Mouse (Mus musculus) brain, adult 2 months (tissue): ENCODE measurements around the gene Ift22.
A peak's percentile ranks its signal among the peaks of the same experiment; 100 is the strongest.

Experiments used
- DNase-seq: peaks from one replicate; pipeline ENCODE4 v3.0.0; 2011; ENCODE audit warnings: low read depth, low spot score

Gene Ift22

DNA sequence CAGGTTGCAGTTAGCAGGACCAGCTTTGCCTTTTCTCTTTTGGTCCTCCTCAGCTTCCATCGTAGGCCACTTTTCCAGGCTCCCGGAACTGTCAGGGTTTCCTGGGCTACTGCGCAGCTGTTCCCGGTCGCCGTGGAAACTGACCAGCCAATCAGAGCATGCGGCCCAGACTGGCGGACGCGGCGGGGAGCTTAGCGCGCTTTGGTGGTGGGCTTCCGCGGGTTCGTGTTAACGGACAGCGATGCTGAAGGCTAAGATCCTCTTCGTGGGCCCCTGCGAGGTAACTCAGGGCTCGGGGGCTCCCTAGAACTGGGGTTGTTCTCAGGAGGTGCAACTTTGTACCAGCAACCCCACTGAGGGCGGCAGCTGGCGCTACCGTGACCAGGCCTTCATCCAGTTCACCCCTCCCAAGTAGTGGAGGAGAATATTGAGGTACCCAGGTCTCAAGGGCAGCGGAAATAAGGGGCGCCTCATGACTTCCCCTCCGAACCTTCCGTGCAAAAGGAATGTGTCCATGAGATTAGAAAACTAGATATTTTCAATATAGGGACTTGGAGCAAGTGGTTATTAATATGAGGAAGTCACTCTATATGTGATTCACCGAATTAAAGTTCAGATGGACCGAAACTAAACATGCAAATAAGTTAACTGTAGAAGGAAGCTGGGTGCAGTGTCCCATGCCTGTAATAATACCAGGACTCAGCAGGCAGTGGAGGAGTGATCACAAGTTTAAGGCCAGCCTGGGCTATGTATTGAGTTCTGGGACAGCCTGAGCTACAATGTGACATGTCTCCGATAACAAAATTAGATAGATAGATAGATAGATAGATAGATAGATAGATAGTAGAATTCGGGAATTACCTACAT, at the start of gene Ift22:
Gene Ift22 (plus strand): TSS at position 160 of the 867 bp plus-strand sequence.
- peak; percentile 98 for DNase-seq

DNA sequence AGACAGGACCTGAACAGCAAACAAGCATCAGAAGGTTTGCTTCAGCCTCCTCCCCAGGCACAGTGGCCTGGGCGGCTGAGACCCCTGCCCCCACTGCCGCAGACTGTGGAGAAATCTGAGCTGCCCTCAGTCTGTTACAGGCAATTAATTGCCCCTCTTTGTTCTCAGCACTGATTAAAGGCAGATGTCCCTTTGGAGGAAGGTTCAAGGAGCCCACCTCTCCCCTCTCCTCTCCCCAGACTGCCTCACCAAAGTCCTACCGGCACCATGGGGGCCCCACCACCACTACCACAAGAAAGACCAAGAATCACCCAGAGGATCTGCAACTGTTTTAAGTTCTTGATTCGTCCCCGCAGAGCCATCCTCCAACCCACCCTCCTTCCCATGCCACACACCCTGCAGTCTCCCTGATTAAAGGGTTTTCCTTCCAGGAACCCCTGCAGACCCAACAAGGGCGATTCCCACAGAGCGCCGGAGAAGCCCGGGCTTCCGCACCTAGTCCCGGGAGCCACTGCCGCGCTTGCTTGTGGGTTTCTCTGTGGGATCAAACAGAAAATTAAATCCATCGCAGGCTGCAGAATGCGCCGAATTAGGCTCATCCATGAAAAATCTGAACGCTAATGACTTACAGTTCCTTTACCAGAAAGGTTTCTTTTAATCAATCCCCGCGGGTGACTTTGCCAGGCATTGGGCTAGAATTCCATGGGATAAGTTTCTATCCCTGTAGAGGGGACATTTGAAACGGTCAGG, 46.6 kb upstream of the Ift22 start:
- DNase-seq: no peak

DNA sequence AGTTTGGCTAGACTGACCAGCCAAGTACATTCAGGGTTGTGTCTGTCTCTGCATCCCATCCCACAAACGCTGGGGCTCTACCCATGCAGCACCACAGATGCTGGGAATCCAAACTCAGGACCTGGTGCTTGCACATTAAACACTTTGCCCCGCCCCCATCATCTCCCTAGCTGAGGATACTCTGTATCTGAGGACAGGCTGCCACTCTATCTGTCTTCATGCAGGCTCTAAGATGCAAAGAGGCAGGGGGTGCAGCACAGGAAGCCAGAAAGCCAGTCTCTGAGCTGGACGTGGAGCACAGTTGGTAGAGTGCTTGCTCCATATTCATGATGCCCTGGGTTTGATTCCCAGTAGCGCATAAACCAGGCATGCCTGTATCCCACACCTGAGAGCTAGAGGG, 45.1 kb upstream of the Ift22 start:
- DNase-seq: no peak

DNA sequence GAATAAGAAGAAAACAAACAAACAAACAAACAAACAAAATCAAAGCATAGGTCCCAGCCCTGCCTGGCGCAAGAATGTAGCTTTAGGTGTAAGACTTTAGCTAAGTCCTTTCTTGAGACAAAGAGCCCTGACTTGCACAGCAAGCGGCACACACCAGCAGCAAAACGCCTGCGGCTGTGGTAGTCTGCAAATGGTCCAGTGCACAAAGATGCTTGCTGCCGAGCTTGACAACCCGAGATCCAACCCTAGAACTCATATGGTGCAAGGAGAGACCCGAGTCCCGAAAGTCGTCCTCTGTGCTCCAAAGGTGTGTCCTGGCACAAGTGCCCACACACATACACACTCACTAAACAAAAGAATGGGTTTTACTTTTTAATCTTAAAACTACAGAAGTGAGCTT, 44.7 kb upstream of the Ift22 start:
- DNase-seq: no peak

DNA sequence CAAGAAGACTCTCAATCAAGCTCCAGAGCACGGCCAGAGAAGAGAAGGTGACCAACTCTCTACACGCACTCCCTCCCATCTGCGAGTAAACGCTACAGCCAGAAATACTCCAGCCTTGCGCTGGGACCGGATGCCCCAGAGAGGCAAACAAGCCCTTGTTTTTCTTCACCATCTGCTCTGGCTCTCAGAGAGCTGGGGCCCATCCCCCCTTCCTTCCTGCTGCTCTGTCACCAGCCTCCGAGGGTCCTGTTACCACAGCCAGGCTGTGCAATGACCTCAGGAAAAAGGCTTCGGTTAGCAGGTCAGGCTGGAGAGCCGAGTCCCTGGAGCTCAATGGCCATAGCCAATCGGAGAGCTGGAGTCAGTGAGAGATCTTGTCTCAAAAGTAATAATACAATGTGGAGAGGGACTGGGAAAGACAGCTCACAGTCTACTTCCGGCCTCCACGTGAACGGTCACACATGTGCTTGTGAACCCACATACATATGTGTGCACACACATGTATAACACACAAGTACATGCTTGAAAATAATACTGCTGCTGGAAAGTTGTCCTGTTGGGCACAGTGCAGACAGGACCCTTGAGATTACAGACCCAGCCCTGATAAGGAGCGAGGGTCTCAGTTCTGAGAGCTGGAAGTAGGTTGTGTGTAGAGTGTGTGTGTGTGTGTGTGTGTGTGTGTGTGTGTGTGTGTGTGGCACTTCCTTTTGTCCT, 43.8 kb upstream of the Ift22 start:
- DNase-seq: peak; percentile 40

DNA sequence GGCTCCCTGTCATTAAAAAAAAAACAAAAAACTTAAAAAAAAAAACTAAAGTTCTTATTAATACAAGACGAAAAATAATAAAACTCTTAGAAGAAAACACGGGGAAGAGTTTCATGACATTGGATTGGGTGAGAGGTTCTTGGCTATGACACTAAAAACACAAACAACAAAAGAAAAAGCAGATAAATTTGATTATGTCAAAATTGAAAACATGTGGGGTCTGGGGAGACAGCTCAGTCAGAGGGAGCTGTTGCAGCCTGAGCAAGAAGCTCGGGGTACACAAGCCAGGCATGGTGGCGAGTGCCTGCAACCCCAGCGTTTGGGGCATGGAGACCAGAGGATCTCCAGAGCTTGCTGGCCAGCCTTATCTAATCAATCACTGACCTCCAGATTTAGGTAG, 40.2 kb upstream of the Ift22 start:
- no peak for DNase-seq

DNA sequence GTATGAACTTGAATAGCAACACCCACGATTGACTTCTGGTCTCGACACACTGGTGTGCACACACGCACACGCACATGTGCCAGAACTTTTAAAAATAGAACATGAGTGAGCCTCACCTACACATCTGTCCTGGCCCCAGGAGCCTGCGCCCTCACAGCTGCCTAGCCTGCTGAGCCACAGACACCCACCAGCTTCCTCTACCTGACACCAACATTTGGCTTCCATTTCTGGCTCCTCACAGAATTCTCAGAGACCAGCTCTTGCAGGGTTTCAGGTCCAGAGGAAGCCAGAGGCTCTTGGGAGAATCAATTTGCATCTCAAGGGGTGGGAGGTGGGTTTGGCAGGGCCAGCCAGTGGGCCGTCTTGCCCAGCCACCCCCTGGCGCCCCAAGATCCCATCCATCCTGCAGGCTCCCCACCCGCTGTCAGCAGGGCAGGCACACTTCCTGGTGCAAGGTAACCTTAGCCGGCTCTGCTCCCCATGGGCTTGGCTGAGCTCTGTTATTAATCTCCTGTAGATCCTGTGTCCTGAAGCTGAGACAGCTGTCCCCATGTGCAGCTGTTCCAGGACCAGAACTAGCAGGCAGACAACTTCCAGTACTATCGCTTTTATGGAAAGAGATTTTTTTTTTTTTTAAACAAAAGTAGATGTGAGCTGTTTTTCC, 38.4 kb upstream of the Ift22 start:
- DNase-seq: peak; percentile 16

DNA sequence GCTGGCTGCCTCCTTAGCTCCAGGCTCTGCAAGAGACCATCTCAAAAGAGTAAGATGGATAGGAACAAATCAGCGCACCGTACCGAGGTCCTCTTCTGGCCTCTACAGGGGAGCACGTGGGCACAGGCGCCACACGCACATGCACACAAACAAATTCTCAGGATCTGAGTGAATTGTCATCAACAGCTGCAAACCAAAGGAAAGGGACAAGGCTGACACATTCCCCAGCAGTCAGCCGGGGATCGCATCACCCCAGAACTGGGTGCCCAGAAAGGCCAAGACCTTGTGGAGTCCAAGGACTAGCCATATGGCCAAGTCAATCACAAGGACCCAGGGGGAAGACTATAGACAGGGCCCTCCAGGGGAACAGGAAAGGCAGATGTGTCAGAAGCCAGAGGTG, 35.5 kb upstream of the Ift22 start:
- DNase-seq: no peak

DNA sequence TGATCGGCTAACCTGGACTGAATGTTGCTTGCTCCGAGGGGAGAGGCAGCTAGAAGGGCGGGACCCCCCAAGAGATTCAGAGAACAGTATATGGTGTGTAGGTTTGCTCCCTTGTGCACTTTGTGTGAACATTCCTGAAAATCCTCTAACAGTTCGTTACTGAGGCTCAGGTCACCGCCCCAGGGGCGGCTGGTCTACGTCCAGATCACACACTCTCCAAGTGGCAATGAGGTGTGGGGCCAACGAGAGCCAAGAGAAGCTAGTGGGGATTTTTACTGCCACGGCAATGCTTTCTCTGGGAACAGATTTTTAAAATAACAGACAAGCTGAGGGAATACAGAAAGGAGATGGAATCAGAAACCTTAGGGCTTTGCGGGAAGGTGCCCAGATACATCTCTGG, 33.7 kb upstream of the Ift22 start:
- DNase-seq: no peak

DNA sequence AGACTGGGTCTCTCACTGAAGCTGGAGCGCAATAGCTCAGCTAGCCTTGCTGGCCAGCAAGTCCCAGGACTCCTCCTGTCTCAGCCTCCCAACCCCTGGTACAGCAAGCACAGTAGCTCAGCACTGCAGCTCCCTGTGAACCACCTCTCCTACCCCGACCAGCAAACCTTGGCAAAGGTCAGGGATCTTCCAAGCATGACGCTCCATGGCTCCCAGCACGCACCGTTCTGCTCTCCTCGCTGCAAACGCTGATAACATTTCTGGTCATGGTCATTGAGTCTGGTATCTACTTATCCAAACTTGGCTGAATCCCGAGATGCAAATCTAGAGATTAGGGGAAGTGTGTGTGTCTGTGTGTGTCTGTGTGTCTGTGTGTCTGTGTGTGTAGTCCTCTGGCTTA, 27.8 kb upstream of the Ift22 start:
- DNase-seq: no peak

DNA sequence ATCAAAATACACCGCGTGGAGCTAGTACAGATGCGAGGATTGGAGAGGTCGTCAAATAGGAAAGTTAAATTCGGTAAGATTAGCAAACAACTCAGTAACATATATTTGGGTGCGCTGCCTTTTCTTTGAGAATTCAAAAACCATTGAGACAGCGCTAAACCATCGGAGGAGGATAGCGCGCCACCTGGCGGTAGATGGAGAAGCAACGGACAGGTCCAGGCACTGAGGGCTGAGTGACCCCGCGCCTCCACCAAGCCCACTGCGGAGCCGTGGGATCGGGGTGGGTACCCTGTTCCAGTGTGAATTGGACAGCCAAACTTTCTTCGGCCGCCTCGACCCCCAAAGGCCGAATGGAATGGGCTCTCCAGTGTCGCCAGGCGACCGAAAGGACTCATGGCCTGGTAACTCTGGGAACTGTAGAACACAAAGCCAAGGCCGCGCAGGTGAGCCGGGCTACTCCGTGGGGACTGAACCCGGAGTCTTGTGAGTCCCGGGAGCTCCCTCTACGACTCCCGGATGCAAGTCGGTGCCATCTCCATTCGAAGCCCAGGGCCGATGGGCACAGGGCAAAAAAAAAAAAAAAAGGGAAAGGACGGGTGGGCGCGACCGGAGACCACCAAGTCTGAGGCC, 26.5 kb upstream of the Ift22 start:
- DNase-seq: peak; percentile 80

DNA sequence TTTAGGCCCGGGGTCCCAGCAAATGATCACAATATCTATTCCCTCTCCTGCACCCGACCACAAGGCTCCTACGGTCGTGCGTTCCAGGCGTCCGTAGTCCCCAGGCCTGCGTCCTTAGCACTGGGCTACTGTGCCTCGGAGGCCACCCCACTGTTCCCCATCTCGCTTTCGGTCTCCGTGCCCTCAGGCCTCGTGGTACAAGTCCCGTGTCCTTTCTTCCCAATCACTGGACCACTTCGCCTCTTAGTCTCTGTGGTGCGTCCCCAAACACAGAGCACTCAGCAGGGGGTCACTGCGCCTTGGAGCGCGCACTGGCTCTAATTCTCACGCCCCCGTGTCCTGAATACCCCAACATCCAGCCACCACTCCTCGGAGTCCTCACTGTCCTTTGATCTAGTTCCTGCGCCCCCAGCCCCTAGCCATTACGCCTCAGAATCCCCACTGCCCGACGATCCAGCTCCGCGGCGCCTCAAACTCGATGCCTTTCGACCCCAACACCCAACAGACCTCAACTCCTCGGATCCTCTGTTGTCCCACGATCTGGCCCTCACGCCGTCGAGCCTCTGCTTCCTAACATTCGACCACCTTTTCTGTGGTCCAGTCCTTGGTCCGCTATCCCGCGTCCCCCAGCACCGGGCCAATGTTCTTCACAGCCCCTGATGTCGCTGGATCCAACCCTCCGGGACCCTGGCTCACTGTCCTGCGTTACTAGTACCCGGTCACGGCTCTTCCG, 25.7 kb upstream of the Ift22 start:
- no peak for DNase-seq

DNA sequence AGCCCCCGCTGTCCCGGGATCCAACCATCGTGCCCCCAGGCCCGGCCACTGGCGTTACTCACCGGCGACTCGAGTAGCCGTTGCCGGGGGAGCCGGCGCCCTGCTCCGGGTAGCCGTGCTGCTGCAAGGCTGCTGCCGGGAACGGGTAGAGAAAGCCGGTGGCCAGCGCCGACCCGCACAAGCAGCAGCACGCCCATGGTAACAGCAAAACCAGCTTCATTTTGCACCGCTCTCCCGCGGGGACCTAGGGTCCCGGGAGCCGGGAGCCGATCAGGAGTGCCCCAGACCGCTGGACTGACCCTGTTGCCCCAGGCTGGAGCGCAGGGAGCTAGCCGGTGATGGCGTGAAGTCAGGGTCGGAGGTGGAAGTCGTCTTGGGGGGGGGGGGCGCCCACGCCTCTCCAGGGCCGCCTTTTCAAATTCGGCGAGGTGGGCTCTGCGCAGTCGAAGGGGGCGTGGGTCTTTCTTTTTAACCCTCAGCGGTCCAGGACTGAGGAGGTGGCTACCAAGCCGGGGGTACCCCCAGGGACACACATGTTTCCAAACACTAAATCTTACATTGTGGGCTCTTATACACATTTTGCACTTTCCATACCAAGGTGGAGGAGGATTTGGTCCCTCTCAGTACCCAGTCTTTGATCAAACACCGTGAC, 25.0 kb upstream of the Ift22 start, which contains the start of gene Col26a1:
Gene Col26a1 (minus strand): TSS at position 422 of the 652 bp plus-strand sequence.
- DNase-seq: peak; percentile 39

DNA sequence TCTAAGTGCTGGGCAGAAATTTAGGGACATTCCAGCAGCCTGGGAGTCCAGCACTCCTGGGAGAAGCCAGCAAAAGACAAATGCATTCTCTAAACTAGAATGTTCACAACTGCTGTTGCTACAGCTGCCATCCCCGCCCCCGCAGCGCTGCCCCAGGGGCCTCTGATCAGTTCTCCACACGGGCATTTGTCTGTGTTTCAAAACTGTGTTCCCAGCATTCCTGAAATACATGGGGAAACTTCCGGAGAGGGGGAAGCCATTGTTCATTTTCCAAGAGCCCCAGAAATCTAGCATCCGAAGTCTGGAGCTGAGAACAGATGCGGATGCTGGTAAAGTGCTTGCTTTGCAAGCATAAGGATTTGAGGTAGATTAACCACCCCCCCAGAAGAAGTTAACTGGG, 21.0 kb upstream of the Ift22 start:
- no peak for DNase-seq

DNA sequence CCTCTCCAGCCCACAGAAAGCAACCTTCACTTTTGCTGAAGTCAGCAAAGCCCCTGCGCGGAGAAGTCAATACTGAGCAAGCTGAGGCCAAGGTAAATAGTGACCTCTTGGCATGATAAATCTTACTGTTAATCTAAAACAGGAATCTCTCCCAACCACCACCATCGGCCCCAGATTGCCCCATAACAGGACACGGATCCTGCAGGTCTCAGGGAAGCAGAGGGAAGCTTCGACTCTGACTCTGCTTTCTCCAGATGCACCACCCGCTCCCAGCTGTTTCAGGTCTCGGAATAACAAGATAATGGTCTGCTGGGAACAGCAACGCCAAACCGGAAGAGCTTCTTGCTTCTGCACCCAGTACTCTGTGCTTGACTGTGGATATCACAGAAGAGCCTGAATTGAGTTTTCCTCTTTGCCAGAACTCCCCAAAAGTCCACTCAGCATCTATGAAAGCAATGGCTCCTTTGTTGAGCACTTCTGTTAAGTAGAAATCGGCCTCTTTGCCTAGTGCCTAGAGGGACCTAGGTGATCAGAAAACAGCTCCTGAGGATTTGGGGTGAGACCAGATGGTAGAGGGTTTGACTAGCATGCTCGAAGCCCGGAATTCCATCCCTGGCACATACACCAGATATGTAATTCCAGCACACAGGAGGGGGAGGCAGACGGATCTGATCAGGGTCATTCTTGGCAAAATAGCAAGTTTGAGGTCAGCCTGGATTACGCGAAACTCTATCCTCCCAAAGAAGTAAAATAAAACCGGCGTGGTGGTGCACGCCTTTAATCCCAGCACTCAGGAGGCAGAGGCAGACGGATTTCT, 19.2 kb upstream of the Ift22 start:
- DNase-seq: no peak

DNA sequence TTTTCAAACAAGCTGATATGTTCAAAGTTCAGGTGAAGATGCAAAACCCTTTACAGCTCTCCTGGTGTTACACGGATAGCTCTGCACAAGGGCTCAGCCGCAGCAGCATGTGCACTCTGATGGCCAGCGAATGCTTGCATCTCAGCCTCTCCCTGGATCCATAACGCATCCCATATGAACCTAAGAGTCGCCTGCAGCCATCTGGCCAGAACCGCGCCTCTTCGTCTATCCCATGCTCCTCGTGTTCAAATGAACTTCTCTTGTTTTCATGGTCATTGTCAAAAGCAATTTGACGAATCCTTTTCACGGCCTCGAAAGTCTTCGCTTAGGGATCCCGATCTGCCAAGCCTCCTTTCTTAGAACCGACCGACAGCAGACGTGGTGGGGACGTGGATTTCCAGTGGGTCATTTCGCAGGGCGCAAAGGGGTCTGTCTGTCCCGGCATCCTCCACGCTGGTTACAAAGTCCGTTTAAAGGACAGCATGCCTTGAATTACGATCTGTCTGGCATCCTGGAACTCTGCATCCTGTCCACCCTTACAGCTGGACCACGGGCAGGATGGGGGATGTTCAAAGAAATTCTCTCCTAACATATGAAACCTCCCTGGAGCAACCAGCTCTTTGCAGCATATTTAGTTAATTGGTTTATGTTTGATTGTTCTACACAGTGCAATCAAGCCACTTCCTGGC, 13.0 kb upstream of the Ift22 start:
- no peak for DNase-seq

DNA sequence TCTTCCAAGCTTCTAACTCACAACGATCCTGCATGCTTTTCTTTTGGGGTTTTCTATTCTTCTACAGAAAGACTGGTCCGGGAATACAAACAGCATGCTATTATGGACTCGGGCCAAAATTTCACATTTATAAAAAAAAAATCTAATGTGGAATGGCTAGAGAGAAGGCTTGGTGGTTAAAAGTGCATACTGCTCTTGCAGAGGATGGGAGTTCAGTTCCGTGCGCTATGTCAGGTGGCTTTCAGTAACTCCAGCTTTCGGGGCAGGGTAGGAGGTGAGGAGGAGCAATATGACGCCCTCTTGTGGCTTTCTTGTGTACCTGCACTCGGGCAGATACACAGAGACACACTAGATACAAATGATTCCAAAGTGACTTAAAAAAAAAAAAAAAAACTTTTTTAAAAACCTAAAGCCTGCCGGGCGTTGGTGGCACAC, 12.4 kb upstream of the Ift22 start:
- DNase-seq: no peak

DNA sequence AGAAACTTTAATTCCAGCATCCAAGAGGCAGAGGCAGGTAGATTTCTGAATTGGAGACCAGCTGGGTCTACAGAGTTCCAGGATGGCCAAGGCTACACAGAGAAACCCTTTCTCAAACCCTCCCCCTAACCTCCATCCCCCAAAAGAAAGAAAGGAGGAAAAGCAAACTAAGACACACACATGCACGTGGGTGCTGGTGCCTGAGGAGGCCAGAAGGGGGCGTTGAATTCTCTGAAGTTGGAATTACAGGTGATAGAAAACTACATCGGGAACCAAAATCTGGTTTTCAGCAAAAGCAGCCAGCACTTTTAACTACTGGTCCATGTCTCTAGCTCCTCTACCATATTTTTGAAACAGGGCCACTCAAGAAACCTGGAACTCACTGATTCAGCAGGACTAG, 3.3 kb upstream of the Ift22 start:
- DNase-seq: no peak

DNA sequence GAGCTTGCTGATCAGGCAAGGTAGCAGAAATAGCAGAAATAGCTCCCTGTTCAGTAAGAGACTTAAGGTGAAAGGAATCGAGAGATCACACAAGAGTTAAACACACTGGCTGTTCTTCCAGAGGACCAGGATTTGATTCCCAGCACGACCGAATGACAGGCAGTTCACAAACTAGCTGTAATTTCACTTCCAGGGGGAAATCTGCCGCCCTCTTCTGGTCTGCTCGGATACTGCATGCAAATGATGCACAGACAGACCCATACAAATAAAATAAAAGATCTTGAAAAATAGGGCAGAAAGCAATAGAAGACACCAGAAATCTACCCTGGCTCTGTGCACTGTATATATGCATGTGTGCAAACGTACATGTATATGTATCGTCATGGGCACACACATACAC, 2.3 kb upstream of the Ift22 start:
- no peak for DNase-seq
